Mouse (Mus musculus) induced T-regulatory cell, adult 2 months (primary cell): ENCODE results near the gene Ptdss2.
A peak's percentile ranks its signal among the peaks of the same experiment; 100 is the strongest.

Source experiments
- DNase-seq: peaks from one replicate; pipeline ENCODE4 v3.0.0-alpha.2; 2012; ENCODE audit warnings: low read depth

The Ptdss2 gene

GRCm38 (mm10) chr7:141122245-141122644, at the start of gene Ptdss2:
Ptdss2 (plus strand) TSS chr7:141122382.
- DNase-seq = peak; percentile 37

GRCm38 (mm10) chr7:141073782-141074181, 48.4 kb upstream of the Ptdss2 start:
- DNase-seq = peak; percentile 21

DNA sequence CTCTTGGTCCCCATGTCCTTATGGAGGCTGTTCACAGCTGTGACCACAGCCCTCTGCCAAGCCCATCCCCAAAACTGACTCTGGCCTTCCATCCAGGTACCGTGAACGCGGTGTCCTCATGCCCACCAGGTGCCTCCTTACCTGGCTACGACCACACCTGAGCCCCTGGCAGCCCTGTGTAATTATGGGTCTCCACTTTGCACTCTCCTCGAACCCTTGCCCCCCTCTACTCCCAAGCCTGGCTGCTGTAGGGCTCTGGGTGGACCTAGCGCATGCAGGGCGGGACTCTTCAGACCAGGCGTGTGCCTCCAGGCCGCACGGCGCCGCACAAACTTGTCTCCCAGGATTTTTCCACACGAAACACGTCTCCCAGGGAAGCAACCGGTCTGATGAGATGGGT, 44.3 kb upstream of the Ptdss2 start, which contains the start of gene Pkp3:
Gene Pkp3, plus strand, starts transcription at position 378 of the 400 bp plus-strand sequence.
- no peak for DNase-seq

- no peak for DNase-seq
Observed at GRCm38 (mm10) chr7:141078876-141079275, 43.3 kb upstream of the Ptdss2 start.

- DNase-seq = no peak
Observed at GRCm38 (mm10) chr7:141079481-141080449, 42.4 kb upstream of the Ptdss2 start.

DNA sequence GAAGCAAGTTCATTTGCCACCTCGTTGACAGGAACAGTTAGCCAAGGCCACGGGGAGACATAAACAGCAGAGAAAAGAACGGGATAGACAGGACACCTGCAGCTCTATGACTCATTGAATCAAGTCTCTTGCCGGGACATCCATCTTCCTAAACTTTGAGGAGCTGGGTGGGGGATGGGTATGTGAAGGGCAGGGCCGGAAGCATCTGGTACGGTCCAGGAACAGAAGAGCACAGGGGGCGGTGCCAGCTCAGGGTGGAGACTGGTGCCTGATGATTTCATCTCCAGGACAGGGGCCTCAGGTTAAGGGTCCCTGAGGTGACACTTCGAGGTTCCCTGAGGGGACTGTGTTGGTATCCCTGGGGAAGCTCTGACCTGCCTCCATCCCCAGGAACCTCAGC, 34.3 kb upstream of the Ptdss2 start:
- DNase-seq = peak; percentile 82

DNA sequence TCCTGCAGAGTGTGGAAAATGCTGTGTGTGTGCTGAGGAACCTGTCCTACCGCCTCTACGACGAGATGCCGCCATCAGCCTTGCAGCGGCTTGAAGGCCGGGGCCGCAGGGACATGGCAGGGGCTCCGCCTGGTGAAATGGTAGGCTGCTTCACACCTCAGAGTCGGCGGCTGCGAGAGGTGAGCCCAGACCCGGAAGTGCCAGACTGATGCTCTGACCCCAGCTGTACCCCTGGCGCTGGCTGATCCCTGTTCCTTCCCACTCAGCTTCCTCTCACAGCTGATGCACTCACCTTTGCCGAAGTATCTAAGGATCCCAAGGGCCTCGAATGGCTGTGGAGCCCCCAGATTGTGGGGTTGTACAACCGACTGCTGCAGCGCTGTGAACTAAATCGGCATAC, 33.7 kb upstream of the Ptdss2 start:
- peak; percentile 70 for DNase-seq

DNA sequence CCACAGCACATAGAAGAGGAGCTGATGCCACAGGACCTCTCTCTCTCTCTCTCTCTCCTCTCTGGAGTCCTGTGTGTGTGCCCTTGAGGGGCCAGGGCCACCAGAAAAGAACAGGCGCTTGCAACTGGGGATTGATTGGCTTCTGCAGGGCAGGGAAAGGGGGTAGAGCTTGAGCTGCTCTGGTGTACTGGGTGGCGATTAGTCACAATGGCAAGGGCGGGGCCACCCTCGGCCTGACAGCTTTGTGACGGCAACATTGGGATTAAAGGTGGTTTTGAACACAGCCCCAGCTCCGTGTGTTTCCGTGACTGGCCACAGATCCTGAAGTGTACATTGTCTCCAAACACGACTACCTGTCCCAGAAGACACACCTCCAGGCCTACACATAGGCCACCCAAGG, 32.0 kb upstream of the Ptdss2 start:
- DNase-seq = peak; percentile 21

GRCm38 (mm10) chr7:141092051-141092735, 30.0 kb upstream of the Ptdss2 start:
- peak; percentile 94 for DNase-seq

DNA sequence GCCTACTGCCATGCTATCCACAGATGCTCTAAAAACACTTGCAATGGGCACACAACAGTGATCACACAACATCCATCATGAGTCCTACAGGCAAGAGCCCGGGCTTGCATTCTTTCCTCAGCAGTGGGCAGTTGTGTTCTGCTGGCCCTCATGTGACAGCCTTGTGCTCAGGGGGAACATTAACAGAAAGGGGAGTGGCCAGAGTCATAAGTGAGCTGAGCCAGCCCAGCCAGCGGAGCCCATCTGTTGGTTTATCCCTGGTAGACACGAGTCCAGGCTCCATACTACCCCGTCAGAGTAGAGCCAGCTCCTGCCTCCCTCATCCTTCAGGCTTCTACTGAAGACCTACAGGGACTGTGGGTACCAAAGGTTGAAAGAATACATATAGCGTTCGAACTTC, 28.2 kb upstream of the Ptdss2 start:
- no peak for DNase-seq

DNA sequence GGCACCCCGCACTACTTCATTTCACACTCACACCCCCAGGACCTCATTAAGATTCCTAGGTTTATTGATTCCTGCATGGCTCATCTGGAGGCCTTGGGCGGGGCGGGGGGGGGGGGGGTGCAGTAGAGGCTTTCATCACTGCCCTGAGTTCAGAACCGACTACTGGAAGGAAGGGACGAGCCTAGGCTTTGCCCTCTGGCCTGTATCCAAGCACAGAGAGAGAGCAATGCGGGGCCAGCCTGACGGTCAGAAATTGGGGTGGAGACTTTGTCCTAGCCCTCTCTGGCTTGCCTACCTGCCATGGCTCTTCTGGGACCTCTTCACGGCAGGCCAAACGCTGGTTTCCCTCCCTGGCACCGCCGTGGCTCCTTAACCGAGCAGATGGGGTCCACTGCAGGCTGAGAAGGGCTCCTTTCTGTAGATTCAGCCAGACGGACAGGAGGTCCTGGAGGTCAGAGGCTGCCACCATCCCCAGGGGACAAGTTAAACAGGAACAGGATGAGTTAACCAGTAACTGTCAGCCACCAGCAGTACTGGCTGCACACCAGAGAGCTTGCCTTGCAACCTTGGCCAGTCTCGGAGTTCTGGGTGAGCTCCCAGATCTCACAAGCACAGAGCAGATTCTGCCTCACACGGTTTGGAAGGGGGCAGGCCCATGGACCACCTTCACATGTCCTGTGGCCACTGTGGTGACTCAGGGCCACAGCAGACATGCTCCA, 27.5 kb upstream of the Ptdss2 start:
- DNase-seq = no peak

- peak; percentile 70 for DNase-seq
Observed at GRCm38 (mm10) chr7:141096021-141096420, 26.2 kb upstream of the Ptdss2 start.

GRCm38 (mm10) chr7:141096649-141097056, 25.5 kb upstream of the Ptdss2 start:
- DNase-seq = peak; percentile 97

GRCm38 (mm10) chr7:141097177-141097576, 25.0 kb upstream of the Ptdss2 start:
- DNase-seq = peak; percentile 80

- DNase-seq = peak; percentile 82
Observed at GRCm38 (mm10) chr7:141099911-141100691, 22.1 kb upstream of the Ptdss2 start, which contains the start of gene Sigirr. Sigirr (minus strand) TSS chr7:141100572.

GRCm38 (mm10) chr7:141103161-141103560, 19.0 kb upstream of the Ptdss2 start:
- peak; percentile 24 for DNase-seq

GRCm38 (mm10) chr7:141115874-141116273, 6.3 kb upstream of the Ptdss2 start:
- DNase-seq = no peak

DNA sequence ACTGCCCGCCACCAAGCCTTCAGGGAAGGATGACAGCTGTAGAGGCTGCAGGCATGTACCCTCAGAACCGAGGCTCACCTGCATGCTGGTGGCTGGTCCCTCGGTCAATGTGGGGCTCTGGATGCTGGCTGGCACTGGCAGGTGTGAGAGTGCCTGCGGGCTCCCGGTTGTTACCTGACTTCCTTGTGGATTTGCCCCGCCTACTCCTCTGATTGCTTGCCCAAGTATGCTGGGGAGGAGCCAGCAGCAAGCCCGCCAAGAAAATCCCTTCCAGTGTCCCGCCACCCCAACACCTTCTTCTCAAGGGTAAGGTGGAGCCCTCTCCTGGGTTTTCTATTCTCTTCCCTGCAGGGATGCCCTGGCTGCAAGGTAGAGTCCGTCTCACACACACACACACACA, 4.5 kb upstream of the Ptdss2 start, which contains the start of gene Ano9:
Gene Ano9, minus strand, starts transcription at position 171 of the 400 bp plus-strand sequence.
- DNase-seq = no peak

DNA sequence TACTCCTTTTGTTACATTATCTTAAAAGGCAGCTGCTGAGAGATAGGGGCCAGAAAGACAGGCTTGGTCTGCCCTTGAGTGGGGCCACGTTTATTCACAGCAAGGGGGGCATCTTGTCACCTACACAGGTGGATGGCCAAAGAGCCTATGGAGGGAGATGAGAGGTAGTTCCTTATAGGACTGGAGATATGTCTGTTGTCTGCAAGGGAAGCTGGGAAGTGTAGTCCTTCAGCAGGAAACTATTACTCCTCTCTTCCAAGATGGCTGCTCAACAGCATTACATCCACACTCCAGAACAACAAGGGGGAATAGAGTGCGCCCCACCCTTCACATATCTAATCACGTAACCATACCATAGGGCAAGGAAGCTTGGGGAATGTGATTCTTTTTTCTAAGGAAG, 2.7 kb upstream of the Ptdss2 start:
- no peak for DNase-seq

DNA sequence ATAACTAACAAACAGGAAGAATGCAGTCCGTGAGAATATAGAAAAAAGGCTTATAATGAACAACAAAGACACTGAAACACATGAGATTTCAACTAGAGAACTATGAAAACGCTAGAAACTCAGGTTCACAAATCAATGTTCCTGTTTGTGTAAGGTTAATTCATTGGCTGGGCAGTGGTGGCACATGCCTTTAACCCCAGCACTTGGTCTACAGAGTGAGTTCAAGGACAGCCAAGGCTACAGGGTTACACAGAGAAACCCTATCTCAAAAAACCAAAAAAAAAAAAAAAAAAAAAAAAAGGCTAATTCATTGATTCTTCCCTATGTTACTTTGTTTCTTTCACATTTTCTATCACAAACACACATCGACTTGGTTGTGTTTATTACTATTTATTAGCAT, 1.6 kb upstream of the Ptdss2 start:
- DNase-seq = no peak

DNA sequence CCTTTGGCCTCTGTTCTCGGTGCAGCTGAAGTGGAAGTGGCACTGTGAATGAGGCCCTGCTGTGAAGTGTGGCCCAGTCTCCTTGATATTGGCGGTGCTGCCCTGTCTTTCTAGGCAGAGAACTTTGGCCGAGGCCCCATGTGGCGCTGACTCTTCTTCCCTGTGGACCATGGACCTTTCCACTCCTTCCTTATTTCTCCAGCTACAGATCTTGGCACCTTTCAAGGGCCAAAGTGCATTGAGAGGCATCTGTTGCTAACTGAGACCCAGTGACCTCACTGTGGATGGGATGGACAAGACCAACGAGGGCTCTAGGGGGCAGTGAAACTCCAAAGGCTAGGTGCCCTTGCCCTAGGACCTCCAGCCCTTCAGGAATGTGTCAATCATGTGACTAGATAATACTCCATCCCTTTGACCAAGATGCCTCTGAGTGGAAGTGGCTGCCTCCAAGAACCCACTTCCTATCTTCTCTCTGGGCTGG, 1.1 kb upstream of the Ptdss2 start:
- no peak for DNase-seq
